Mouse (Mus musculus) heart, postnatal 14 days (tissue): Measurements from ENCODE around the gene Sorcs2. TPM values are rescaled to one million over a fixed set of nuclear protein-coding genes. Genes with fewer than 3 reads are reported as not detected.
A peak's percentile ranks its signal among the peaks of the same experiment; 100 is the strongest.

ENCODE experiments used
- DNase-seq, 2 experiments: peaks; one replicate each; pipeline ENCODE4 v3.0.0; 2021 to 2022
- intact Hi-C: fragments of 180-260 bp; cut with DNase I; formaldehyde crosslinking; loops from one replicate; pipeline ENCODE4 v1.15.1; 2025
- long read RNA-seq, 2 experiments: library from polyadenylated mRNA; stranded (forward); transcript quantifications; one replicate each; pipeline ENCODE4 v2.0.0; 2021
- total RNA-seq, 2 experiments: library from RNA; stranded (reverse); gene quantifications; 2 replicates each; pipeline ENCODE4 v1.2.3; 2021

The Sorcs2 gene
- 1 to 10 TPM; 9.6 to 9.9 TPM for total RNA-seq
- long read RNA-seq, experiment 1, full-length matches to known transcripts: 1 of 14 reads
- long read RNA-seq, experiment 1, partial matches to known transcripts: 9 of 14 reads
- long read RNA-seq, experiment 1, other reads (novel, unspliced or antisense): 4 of 14 reads
- long read RNA-seq, experiment 2, full-length matches to known transcripts: 2 of 9 reads
- long read RNA-seq, experiment 2, partial matches to known transcripts: 4 of 9 reads
- long read RNA-seq, experiment 2, other reads (novel, unspliced or antisense): 3 of 9 reads

GRCm38 (mm10) chr5:36397837-36398282 is at the start of gene Sorcs2:
Gene Sorcs2, minus strand, starts transcription at chr5:36398139.
- peak; percentile 89 to 91 for DNase-seq
- intact Hi-C loops: loop anchor here (1.0 to 5.0 kb wide), 5 partner anchors 75 to 415 kb away; no protein-coding TSS in a partner anchor

DNA sequence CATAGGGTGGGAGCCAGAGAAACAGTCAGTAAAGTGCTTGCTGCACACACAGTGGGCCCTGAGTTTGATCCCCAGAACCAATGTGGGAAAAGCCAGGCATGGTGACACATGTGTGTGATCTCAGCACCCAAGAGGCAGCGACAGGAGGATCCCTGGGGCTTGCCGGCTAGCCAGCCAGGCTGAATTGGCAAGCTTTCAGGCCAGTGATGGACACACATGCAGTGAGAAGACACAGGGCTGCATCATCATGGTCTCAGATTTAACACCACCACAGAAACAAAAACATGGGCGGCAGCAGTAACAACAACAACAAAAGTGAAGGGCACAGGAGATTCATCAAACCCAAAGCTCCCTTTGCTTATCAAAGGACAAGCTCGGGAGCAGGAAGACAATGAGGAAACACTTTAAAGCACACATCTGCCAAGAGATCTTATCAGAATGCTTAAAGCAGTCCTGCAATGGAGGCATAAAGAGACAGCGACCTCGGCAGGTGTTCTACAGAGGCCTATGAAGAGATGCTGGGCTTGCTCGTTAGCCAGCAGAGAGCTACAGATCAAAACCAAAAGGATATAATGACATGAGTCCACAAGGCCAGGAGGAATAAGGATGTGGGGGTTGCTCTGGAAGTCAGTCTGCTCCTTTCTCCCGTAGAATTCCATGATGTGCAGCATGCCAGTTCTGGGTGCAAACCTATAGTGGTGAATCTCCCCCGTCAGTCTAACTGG is 48.4 kb upstream of the Sorcs2 start:
- intact Hi-C loops: no loop called here
- DNase-seq: no peak

DNA sequence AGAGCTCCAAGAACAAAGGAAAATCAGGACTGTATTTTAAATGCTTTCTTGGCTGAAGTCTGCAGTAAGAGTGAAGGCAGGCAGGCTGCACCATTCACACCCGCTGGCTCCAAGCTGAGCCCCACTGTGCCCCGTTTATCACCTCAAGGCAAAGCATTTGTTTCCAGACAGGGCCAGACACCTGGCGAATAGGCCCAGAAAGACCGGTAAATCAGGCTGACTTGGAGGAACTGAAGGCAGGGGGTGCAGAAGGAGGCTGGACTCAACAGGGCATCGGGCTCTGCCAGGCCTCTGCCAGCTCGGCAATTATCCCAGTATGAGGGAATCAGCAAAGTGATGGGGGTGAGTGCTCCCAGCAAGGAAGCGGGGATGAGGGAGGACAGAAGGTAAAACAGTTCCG is 47.1 kb upstream of the Sorcs2 start:
- intact Hi-C loops: no loop called here

GRCm38 (mm10) chr5:36444611-36445010 is 46.7 kb upstream of the Sorcs2 start:
- intact Hi-C loops: no loop called here
- DNase-seq: no peak

More for the DNA sequence above, 47.1 kb upstream of the Sorcs2 start:
- DNase-seq: no peak

DNA sequence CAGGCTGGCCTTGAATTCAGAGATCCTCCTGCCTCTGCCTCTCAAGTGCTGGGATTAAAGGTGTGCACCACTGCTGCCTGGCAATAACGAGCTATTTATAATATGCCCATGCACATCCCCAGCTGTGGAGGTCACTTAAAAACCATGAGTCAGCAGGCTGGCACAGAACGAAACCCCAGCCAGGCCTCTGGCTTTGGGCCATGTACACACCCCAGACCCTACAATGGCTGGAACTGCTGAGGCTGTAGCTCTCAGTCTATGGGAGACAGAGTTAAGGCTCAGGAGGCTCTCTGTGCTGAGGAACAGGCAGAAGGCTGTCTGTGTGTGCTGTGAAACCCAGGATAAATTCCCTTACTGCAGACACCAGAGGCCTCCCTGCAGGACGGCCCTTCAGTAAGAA is 42.8 kb upstream of the Sorcs2 start:
- DNase-seq: no peak
- intact Hi-C loops: no loop called here

DNA sequence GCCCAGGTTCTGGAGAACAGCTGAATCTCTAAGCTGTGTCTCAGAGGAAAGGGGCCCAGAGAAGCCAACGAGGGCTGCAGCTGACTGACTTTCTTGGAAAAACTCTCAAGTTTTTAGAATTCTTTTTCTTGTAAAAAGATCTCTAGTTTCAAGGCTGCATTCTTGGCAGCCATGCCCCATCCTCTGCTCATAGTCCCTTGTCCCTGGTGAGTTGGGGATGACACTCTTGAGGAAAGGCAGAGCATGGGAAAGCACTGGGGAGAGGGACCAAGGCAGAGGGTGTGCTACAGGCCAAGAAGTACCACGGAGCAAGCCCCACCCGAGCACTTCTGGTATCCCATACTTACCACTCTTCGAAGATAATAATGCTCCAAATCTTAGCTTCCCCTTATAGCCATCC is 38.9 kb upstream of the Sorcs2 start:
- DNase-seq: peak in 1 of 2 experiments; percentile 23
- intact Hi-C loops: no loop called here

GRCm38 (mm10) chr5:36434398-36434967 is 36.5 kb upstream of the Sorcs2 start:
- intact Hi-C loops: no loop called here

DNA sequence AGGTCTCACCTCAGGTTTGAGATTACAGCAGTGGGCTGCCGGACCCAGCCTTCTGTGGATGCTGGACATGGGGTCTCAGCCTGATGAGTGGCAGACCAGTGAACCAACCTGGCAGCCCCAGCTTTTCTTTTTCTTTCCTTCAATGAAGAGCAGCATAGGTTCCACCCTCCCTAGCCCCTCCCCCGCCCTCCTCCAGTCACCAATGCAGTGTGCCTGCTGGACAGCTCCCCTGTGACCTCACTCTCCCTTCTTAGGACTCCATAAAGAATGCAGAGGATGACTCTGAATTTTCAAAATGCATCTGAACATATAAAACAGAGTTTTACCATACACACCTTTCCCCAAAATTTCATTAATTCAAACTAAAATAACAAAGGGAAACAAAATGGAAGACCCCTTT is 33.8 kb upstream of the Sorcs2 start:
- intact Hi-C loops: no loop called here
- no peak for DNase-seq

More at GRCm38 (mm10) chr5:36434398-36434967, 36.5 kb upstream of the Sorcs2 start:
- no peak for DNase-seq

DNA sequence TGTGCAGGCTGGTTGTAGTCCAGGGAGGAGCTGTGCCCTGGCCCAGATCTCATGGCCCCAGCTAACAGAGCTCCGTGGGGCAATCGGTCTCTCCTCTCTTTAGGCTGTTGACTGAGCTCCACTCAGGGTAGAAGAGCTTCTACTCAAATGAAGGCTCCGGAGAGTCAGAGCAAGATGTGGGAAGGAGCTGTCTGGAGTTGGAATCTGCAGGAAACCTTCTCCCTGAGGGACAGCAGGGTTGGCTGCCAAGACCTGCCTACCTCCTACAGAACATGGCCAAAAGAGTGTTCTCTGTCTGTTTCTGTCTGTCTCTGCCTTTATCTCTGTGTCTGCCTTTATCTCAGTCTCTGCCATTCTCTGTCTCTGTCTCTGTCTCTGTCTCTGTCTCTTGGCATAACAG is 31.6 kb upstream of the Sorcs2 start:
- intact Hi-C loops: no loop called here
- DNase-seq: no peak

DNA sequence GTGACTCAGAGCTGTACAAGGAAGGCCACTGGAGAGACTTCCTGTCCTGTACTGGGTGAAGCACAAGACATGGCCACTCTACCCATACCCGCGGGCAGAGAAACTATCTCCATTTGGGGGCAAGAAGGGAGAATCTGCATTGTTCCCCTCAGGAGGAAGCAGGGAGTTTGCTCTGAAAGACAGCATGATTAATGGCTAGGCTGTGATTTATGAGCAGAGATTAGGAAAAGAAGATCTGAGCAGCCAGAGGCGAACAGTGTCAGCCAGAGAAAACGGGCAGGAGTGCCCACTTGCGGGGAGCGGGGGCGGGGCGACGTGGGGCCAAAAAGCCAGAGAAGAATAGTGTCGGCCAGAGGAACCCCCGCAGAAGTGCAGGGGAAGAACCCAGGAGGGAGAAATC is 29.9 kb upstream of the Sorcs2 start:
- DNase-seq: no peak
- intact Hi-C loops: no loop called here

- intact Hi-C loops: no loop called here
Measured at GRCm38 (mm10) chr5:36426404-36426803, 28.5 kb upstream of the Sorcs2 start.

DNA sequence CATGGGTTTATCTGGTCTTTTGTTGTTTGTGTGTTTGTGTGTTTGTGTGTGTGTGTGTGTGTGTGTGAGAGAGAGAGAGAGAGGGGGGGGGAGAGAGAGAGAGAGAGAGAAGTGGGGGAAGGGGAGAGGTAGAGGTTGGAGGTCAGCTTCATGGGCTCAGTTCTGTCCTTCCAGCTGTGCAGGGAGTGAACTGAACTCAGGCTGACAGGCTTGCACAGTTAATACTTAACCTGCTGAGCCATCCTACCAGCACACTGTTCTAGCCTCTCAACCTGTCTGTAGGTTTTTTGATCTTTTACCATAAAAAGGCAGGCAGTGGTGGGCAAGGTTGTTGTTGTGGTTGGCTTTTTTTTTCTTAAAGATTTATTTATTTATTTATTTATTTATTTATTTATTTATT is 26.7 kb upstream of the Sorcs2 start:
- no peak for DNase-seq
- intact Hi-C loops: no loop called here

More at GRCm38 (mm10) chr5:36426404-36426803, 28.5 kb upstream of the Sorcs2 start:
- DNase-seq: no peak

DNA sequence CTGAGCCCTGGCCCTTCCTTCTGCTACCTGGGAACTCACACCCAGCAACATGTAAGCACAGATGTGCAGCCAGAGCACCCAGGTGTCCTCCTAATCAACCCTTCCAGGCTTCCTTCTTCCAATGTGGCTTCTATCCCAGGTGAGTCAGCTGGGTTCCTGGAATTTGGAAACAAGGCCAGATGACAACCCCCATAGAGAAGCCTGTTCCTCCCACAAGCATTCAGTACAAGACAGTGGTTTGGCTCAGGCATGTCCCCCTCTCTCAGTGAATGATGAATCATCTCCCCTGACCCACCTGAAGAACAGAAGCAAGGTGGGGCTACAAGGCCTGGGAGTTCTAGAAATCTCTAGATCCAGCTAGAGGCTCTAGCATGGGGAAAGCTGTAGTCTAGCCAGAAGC is 24.8 kb upstream of the Sorcs2 start:
- DNase-seq: no peak
- intact Hi-C loops: no loop called here

DNA sequence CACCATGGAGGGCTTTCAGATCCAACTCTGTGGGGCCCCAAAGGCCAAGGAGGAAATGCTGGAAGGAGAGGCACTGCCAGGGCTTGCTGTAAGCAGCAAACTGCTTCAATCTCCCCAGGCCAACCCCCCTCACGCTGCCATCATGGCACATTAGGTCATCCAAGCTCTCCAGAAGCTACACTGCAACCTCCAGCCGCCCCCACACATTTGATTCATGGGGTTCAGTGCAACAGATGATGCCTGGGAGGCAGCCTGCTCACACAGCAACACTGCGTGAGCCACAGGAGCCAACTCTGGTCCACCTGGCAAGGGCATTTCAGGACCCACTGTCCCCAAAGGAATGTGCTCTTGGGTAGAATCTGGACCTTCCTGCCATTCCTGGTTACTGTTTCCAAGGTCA is 21.9 kb upstream of the Sorcs2 start:
- intact Hi-C loops: no loop called here

DNA sequence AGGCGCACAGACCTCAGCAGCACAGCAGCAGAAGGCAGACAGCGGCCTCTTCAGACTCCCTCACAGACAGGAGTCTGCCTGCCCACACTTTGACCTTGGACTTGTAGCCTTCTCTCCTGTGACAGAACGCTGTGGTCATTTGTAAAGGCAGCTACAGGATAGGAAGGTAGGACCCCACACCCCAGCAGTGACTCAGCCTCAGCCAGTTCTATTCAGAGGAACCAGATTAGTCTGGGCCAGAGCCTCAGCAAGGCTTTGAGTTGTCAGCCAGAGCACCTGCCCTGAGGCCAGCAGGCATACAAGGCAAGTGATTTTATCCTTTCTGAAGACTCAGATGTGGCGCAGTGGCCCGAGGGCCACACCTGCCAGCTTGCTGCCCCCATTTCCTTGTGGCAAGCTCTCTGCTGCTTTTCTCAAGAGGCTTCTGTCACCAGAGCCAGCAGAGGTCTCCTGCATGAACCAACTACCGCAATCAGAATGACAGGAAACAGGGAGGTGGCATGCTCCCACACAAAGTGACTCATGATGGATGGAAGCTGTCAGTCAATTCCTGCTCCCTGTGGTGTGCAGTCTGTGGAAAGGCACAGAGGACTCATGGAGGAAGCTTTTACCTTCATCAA is 16.9 kb upstream of the Sorcs2 start:
- no peak for DNase-seq
- intact Hi-C loops: no loop called here

More for the DNA sequence above, 21.9 kb upstream of the Sorcs2 start:
- DNase-seq: no peak

DNA sequence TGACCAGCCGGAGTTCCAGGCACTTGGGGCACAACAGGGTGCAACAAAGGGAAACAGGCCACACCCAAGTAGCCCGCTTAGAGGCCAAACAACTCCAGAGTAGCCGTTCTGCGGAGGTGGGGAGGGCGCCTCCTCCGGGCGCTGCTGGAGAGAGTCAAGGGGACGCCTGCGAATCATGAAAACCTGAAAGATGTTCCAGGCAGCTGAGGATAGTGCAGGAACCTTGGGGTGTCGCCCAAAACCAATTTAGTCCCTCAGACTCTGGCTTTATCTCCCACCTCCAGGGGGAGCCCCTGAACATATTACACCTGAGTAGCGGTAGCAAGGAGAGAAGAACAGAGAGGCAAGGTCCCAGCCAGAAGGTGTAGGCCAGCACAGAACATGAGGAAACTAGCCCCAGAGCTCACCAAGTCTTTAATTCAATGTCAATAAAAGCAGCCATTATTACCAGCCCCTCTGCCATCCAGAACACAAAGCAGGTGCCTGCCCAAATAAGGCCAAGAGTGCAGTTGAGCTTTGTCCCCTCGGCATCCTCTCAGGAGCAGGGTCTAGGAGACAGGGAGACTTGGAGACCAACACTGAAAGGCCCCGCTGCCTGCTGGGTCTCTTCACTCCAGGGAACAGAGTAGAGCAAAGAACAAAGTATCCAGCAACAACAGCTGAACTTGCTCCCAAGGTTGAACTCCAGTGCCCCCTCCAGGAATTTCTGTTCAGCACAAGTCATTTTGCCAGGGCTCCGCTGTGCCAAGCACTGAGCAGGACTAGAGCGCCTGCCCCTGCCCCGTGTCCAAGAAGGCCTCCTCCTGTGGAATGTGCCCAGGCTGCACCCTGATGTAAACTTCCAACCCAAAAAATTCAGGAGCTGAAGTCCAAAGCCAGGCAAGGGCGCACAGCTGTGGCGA is 775 bp upstream of the Sorcs2 start:
- intact Hi-C loops: loop anchor here (1.0 to 5.0 kb wide), 5 partner anchors 75 to 416 kb away; no protein-coding TSS in a partner anchor
- peak; percentile 64 to 76 for DNase-seq

- intact Hi-C loops: loop anchor here (5.0 kb wide), 1 partner anchor 250 kb away; no protein-coding TSS in a partner anchor
- DNase-seq: no peak
Measured at GRCm38 (mm10) chr5:36397384-36397759, 567 bp downstream of the Sorcs2 start.

DNA sequence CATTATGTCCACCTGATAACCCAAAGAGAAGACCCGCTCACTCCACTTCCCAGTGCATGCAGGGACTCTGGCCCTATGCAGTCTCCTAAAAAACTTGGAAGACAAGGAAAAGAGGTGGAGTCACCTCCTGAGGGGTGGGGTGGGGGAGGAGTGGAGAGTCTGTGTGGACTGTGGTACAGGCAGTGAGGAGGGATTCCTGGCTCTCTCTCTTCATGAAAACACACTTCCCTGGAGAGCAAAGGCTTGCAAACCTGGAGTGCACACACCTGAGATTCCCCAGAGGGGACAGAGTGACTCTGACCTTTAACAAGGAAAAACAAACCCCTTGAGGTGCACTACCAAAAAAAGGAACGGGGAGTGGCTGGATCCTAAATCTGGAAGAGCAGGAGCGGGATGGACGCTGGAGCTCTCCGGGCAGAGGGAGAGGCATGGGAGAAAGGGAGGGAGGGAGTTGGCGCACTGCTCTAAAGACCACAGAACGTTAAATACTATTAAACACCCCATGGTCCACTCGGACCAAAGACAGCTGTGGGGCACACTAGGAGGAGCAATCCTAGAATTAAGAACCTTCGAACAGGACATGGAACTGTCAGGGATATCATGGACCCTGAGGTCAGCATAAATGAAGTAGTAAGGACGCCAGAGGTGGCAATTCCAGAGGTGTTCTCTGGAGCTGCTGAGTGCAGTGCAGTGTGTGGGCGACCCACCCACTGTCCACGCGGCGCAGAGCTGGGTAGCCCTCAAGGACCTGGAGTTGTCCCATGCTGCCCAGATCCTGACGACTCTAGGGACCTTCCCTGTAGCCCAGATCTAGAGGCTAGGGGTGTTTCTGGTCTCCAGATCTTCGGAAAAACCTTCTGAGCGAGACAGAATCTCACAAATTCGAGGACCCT is 1.2 kb downstream of the Sorcs2 start:
- intact Hi-C loops: loop anchor here (5.0 kb wide), 1 partner anchor 249 kb away; no protein-coding TSS in a partner anchor
- DNase-seq: no peak

DNA sequence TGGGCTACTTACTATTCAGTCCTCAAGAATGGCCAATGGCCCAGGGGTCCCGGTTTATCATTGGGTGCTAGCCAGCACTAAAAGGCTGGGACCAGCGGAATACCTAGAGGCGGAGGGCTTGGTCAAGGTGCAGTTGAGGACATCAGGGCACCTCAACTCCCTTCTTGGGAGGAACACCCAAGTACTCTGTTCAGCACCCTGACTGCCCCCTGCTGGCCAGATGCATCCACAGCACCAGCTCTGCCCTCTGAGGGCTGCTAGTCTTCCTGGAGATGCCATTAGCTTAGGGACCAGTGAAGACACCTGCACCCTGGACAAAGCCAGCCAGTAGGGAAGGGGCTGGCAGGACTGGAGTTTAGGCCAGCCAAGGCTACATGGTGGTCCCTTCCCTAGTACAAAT is 1.9 kb downstream of the Sorcs2 start:
- intact Hi-C loops: loop anchor here (5.0 kb wide), 1 partner anchor 249 kb away; no protein-coding TSS in a partner anchor
- DNase-seq: peak; percentile 69 to 86
